Mouse (Mus musculus) heart, postnatal 36 days (tissue): ENCODE results near the gene Espl1. TPM values are rescaled to one million over a fixed set of nuclear protein-coding genes. Genes with fewer than 3 reads are reported as not detected.

Experiments
- DNase-seq, 2 experiments: peaks; one replicate each; pipeline ENCODE4 v3.0.0; 2021 to 2022
- intact Hi-C: fragments of 180-260 bp; cut with DNase I; formaldehyde crosslinking; loops from one replicate; pipeline ENCODE4 v1.15.1; 2025
- total RNA-seq, 2 experiments: library from RNA; stranded (reverse); gene quantifications; 2 replicates each; pipeline ENCODE4 v1.2.3; 2021

The Espl1 gene
- total RNA-seq, 2 experiments from 2014 or later: 1.0 to 2.1 TPM

- intact Hi-C loops: no loop called here
- DNase-seq: no peak
Observed at GRCm38 (mm10) chr15:102271441-102271840, 24.6 kb upstream of the Espl1 start.

GRCm38 (mm10) chr15:102273982-102274716 is 21.9 kb upstream of the Espl1 start:
- no peak for DNase-seq
- intact Hi-C loops: no loop called here

GRCm38 (mm10) chr15:102278726-102279091 is 17.4 kb upstream of the Espl1 start:
- intact Hi-C loops: loop anchor here (1.0 to 2.0 kb wide), 4 partner anchors 30 to 100 kb away; partner anchors contain the start of gene Zfp740
- DNase-seq: no peak

GRCm38 (mm10) chr15:102279092-102279782 is 16.8 kb upstream of the Espl1 start, which contains the start of gene Mfsd5:
TSS of gene Mfsd5 (plus strand) at chr15:102279454.
- peak; percentile 87 to 92 for DNase-seq
- intact Hi-C loops: loop anchor here (1.0 to 2.0 kb wide), 4 partner anchors 30 to 100 kb away; partner anchors contain the start of gene Zfp740

GRCm38 (mm10) chr15:102279783-102280520 is 16.1 kb upstream of the Espl1 start:
- intact Hi-C loops: loop anchor here (1.0 to 2.0 kb wide), 4 partner anchors 31 to 101 kb away; partner anchors contain the start of gene Zfp740
- no peak for DNase-seq

GRCm38 (mm10) chr15:102280623-102281022 is 15.4 kb upstream of the Espl1 start:
- no peak for DNase-seq
- intact Hi-C loops: no loop called here

GRCm38 (mm10) chr15:102282463-102283292 is 13.4 kb upstream of the Espl1 start:
- intact Hi-C loops: no loop called here
- no peak for DNase-seq

- intact Hi-C loops: no loop called here
- DNase-seq: no peak
Observed at GRCm38 (mm10) chr15:102283648-102284047, 12.4 kb upstream of the Espl1 start.

GRCm38 (mm10) chr15:102287395-102287794 is 8.7 kb upstream of the Espl1 start:
- intact Hi-C loops: loop anchor here (5.0 kb wide), 1 partner anchor 90 kb away; no protein-coding TSS in a partner anchor
- DNase-seq: peak; percentile 37 to 46

- intact Hi-C loops: no loop called here
- no peak for DNase-seq
Observed at GRCm38 (mm10) chr15:102296368-102297006, 421 bp downstream of the Espl1 start.

GRCm38 (mm10) chr15:102302542-102302941 is 6.5 kb downstream of the Espl1 start:
- intact Hi-C loops: no loop called here
- no peak for DNase-seq

GRCm38 (mm10) chr15:102308717-102309116 is 12.7 kb downstream of the Espl1 start:
- intact Hi-C loops: no loop called here
- DNase-seq: no peak

- peak; percentile 67 for DNase-seq
- intact Hi-C loops: no loop called here
Observed at GRCm38 (mm10) chr15:102310074-102310845, 14.2 kb downstream of the Espl1 start.

- no peak for DNase-seq
- intact Hi-C loops: no loop called here
Observed at GRCm38 (mm10) chr15:102311489-102311888, 15.4 kb downstream of the Espl1 start.

- peak; percentile 50 to 53 for DNase-seq
- intact Hi-C loops: no loop called here
Observed at GRCm38 (mm10) chr15:102315292-102315691, 19.2 kb downstream of the Espl1 start.

- DNase-seq: peak; percentile 76 to 78
- intact Hi-C loops: loop anchor here (1.0 to 2.0 kb wide), 3 partner anchors 28 to 137 kb away; no protein-coding TSS in a partner anchor
Observed at GRCm38 (mm10) chr15:102316263-102316662, 20.2 kb downstream of the Espl1 start.

GRCm38 (mm10) chr15:102324654-102325473 is 28.8 kb downstream of the Espl1 start:
- peak; percentile 15 to 34 for DNase-seq
- intact Hi-C loops: no loop called here
